Mouse (Mus musculus) cortical plate, adult 2 months (tissue): ENCODE measurements at regions not wholly inside any gene's neighbourhood (a gene's known extent, or its start where the extent isn't known, plus 50 kb on each side); places are given as distances from the start of the nearest gene placed in this dataset.

ENCODE experiments used
- H3K27ac ChIP-seq: fragments of 200-500 bp; 2 replicates; pipeline ENCODE4 v1.5.1; 2012; ENCODE audit warnings: low read length, control low read depth, inconsistent platforms; ENCODE audit not compliant: insufficient read depth
- H3K4me1 ChIP-seq: fragments of 200-500 bp; 2 replicates; pipeline ENCODE4 v1.6.1; 2011; ENCODE audit warnings: low read length; ENCODE audit not compliant: control insufficient read depth, insufficient read depth
- H3K4me3 ChIP-seq: fragments of 200-500 bp; 2 replicates; pipeline ENCODE4 v1.5.1; 2011; ENCODE audit warnings: mild to moderate bottlenecking, low read length, control low read depth; ENCODE audit not compliant: insufficient read depth
- CTCF ChIP-seq: fragments of 200-500 bp; IDR thresholded peaks from 2 replicates; pipeline ENCODE4 v1.5.1; 2011; ENCODE audit warnings: mild to moderate bottlenecking, control low read depth, low read length; ENCODE audit not compliant: insufficient read depth; ENCODE audit errors: extremely low read depth
- POLR2A ChIP-seq: fragments of 200-500 bp; IDR thresholded peaks from 2 replicates; pipeline ENCODE4 v1.6.1; 2011; ENCODE audit warnings: mild to moderate bottlenecking, low read length, control low read depth; ENCODE audit not compliant: insufficient read depth; ENCODE audit errors: extremely low read depth

DNA sequence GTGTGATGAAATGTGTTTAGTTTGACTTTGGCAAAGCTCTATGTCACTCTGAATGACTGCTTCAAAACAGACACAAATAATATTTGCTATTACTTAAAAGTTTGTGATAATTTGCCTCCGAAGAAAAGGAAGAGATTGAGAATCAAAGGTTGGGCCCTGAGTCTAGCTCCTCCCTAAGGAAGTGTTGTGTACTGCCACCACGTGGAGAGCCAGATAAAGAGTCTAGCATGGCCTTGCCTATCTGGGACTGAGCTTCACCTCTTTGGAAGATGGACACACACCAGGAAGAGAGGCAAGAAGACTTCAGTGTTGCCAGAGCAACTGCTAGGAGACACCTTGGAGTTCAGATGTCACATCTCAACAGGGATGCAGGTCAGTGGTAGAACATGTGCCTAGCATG lies 258.5 kb downstream of the Cog6 start:
- Histone ChIP-seq H3K27ac (no peak overlapping the region), H3K4me1 (no peaks in the 10 kb centered on the region), H3K4me3 (no peak overlapping the region)
- TF ChIP-seq POLR2A (no peak), CTCF (peak; percentile 66)

DNA sequence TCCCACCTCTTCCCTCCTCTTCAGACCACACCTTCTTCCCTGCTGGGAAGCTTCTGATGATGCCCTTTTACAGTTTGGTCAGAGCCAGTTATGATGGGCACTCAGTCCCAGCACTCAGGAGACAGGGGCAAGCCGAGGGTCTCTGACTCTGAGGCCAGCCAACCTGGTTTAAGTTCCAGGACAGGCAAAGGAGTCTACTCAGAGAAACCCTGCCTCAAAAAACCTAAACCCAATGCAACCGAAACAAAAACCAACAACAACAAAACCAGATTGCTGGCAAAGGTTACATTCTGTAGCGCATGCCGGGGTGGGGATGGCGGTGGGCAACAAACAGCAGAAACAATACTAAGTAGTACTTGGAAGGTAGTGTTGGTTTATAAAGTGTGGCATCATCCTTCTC lies 260.2 kb downstream of the Cog6 start:
- TF ChIP-seq CTCF = no peak
- TF ChIP-seq POLR2A = no peak
- H3K4me3 ChIP-seq = no peak overlapping the region
- H3K27ac ChIP-seq = no peak overlapping the region
- H3K4me1 ChIP-seq = no peaks in the 10 kb centered on the region

DNA sequence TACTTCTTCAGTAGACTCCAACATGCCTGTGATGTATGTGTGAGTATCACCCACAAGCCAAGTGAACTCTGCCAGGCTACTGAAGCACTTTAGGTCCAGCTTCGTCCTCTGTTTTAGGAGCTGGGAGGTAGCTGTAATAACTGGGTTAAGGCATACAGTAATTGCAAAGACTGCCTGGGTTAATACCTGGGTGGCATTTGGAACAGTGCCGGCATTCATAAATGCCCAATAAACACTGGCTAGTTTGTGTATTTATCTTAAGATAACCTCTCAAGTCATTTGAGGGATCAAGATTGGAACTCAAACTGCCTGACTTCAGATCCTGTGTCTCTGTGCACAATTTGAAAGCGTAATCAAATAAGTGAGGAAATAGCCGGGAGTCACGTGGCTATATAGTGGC lies 261.0 kb downstream of the Cog6 start:
- no peaks in the 10 kb centered on the region for H3K4me1 ChIP-seq
- TF ChIP-seq POLR2A = no peak
- no peak for TF ChIP-seq CTCF
- no peak overlapping the region for H3K4me3 ChIP-seq
- no peak overlapping the region for H3K27ac ChIP-seq

DNA sequence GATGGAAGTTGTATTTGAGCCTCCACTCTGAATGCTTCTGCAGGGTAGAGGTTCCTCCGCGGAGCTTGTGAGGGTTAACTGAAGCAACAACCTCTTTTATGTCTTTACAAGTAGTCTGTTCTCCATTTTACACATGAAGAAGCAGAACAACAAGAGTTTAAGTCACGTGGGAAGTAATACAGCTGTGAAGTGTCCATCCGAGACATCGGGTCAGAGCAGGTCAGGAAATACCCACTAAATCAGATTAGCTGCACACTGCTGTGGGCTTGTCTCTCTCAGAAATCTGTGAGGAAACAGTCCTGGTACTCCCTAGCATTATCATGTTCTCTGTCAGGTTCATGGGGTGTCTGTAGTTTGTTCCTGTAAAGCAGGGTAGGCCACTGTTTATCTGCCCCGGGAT lies 262.1 kb downstream of the Cog6 start:
- no peak overlapping the region for H3K27ac ChIP-seq
- no peak overlapping the region for H3K4me3 ChIP-seq
- no peaks in the 10 kb centered on the region for H3K4me1 ChIP-seq
- TF ChIP-seq CTCF (no peak), POLR2A (no peak)

DNA sequence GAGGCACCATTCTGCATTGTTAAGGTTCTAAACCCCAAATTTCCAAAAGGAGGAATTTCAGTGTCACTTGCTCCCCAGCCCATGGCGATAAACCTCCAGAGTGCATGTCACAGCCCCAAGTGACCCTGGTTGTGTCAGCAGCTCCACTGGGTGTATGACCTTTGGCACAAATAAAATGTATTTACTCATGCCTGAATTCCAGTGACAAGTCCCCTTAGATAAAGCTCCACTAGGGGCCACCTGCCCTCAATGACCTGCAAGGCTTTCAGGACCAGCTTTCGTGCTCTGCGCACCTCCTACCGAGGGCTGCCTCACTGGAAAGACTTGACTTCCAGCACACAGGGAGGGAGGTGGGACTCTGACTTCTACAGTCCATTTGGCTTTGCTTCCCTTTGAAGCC lies 262.6 kb downstream of the Cog6 start:
- Histone ChIP-seq H3K4me3 (no peak overlapping the region), H3K27ac (no peak overlapping the region), H3K4me1 (no peaks in the 10 kb centered on the region)
- no peak for TF ChIP-seq CTCF
- TF ChIP-seq POLR2A = no peak

DNA sequence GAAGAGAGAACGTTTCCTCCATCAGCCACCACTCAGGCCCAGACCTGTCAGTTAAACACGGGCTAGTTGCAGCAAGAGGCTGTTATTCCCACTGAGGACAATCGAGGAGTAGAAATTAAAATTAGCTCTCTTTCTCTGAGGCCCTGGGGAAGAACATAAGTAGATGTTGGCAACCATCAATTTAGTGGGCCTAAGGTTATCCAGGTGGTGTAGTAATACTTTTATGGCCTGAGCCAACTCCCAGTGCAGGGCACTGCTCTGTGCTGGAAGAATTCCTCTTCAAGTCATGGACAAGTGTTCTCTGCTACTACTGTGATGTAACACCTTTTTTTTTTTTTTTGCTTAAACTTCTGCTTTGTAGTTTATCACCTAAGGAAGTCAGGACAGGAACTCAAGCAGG lies 270.1 kb downstream of the Cog6 start:
- H3K4me3 ChIP-seq = no peak overlapping the region
- TF ChIP-seq POLR2A (no peak), CTCF (no peak)
- no peaks in the 10 kb centered on the region for H3K4me1 ChIP-seq
- no peak overlapping the region for H3K27ac ChIP-seq

DNA sequence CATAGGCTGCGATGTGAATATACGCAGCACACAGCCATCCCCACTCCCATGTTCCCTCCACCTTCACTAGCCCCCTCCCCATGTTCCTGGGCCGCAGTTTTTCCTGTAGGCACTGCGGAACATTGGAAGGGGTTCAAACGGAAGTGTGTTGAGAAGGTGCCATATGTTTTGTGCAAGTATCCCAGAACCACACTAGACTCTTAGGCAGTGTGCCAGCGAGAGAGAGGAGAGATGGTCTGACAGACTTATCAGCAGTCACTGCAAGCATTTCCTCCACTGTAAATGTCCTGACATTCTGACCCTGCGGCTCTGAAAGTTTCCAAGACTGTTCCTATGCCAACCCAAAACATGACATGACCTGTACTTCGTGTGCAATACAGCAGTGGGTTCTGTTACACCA lies 272.7 kb downstream of the Cog6 start:
- Histone ChIP-seq H3K4me1 (no peaks in the 10 kb centered on the region), H3K27ac (no peak overlapping the region), H3K4me3 (no peak overlapping the region)
- no peak for TF ChIP-seq CTCF
- no peak for TF ChIP-seq POLR2A

DNA sequence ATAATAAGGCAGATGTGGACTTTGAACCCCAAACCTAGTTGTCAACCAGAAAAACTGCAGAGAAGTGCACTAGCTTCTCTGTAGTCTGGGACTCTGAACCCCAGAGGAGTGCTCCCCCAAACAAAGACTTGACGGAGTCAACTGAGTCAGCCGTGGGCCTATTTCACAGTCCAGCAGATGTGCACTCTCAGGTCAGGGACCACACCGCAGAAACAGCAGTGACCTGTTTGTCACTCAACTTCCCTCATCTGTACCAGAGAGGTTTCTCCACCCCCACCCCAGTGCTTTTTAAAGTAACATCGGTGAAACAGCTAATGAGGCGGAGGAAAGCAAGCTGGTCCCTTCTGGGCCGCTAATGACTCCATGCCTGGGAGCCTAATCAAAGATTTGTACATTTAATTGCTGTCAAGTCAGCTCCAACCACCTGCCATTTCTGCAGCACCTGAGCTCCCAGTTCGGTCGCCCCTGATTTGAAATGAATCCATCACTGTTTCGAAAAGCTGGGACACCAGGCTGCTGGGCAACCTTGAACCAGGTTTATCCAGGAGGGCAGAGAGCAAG lies 276.5 kb downstream of the Cog6 start:
- H3K27ac ChIP-seq = no peak overlapping the region
- TF ChIP-seq POLR2A (no peak), CTCF (no peak)
- H3K4me1 ChIP-seq = no peaks in the 10 kb centered on the region
- no peak overlapping the region for H3K4me3 ChIP-seq

DNA sequence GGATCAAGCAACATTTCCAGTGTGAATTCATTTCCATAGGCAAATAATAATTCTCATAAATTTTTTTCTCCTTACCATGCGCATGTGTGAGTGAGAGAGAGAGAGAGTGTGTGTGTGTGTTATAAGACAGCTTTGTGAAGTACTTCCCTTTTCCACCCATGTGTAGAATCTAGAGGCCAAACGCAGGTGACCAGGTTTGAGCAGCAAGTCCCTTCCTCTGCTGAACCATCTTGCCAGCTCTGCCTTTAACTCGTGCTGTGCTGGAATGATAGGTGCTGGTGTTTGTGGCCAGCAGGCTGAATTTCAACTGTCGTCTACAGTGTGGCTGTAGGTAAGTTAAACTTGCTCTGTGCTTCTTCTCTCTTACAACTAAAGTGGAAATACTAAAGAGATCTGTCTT lies 277.5 kb downstream of the Cog6 start:
- Histone ChIP-seq H3K27ac (no peak overlapping the region), H3K4me1 (no peaks in the 10 kb centered on the region), H3K4me3 (no peak overlapping the region)
- TF ChIP-seq POLR2A = no peak
- no peak for TF ChIP-seq CTCF

DNA sequence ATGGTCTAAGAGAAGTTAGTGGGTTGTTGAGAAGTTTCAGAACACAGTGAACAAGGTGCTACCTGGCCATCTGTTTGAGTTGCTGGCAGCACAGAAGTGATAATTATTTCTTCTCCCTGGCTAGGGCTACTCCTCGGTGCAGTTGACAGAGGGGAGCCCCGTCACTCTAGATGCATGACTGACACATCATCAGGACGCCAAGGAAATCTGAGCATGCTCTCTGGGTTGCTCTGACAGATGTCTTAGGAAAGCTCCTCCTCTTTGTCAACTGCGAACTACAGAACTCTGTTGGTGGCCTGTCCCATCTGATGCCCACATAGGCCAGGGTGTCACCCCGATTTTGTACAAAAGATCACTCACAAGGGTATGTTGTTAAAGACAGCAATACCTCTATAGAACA lies 278.7 kb downstream of the Cog6 start:
- TF ChIP-seq CTCF (no peak), POLR2A (no peak)
- Histone ChIP-seq H3K4me1 (no peaks in the 10 kb centered on the region), H3K27ac (no peak overlapping the region), H3K4me3 (no peak overlapping the region)

DNA sequence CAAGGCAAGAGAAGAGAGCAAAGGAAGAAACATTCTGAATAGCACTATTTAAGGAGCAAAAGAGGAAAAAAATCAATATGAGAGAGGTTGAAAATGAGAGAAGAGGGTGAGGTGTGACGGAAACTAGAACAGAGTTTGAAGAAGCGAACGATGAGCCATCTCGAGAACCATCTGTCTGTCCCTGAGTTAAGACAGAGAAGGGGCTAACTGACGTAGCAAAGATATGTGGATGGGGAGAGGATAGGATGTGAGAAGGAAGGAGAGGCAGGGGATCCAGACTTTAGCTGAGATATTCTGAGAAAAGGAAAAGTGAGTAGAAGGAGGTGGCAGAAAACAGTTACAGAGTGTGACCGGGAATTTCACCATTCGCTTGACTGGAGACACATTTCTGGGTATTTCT lies 281.1 kb downstream of the Cog6 start:
- Histone ChIP-seq H3K4me1 (no peaks in the 10 kb centered on the region), H3K4me3 (no peak overlapping the region), H3K27ac (no peak overlapping the region)
- TF ChIP-seq POLR2A = no peak
- no peak for TF ChIP-seq CTCF
